Mouse (Mus musculus) gastrocnemius, adult 2 months (tissue): ENCODE results near the gene Car11. TPM values are rescaled to one million over a fixed set of nuclear protein-coding genes. Genes with fewer than 3 reads are reported as not detected.

Experiments
- DNase-seq: peaks from one replicate; pipeline ENCODE4 v3.0.0; 2022
- H3K27ac ChIP-seq: fragments of 200-600 bp; 2 replicates; pipeline ENCODE4 v1.8.1; 2022; ENCODE audit warnings: mild to moderate bottlenecking
- H3K4me3 ChIP-seq: fragments of 200-600 bp; 2 replicates; pipeline ENCODE4 v1.8.1; 2022; ENCODE audit warnings: mild to moderate bottlenecking, moderate library complexity
- CTCF ChIP-seq: fragments of 200-600 bp; IDR thresholded peaks from 2 replicates; pipeline ENCODE4 v1.8.1; 2022; ENCODE audit warnings: antibody characterized with exemption, mild to moderate bottlenecking, moderate library complexity
- intact Hi-C: fragments of 180-260 bp; cut with DNase I; formaldehyde crosslinking; loops from one replicate; pipeline ENCODE4 v1.15.1; 2025
- total RNA-seq, 2 experiments: library from RNA; stranded (reverse); gene quantifications; 2 replicates each; pipeline ENCODE4 v1.2.3; 2021

Car11 gene
- total RNA-seq, 2 experiments from 2014 or later = 7.7 to 16.4 TPM

- intact Hi-C loops = no loop called here
- Histone ChIP-seq H3K27ac (peak overlapping the region; percentile 79), H3K4me3 (no peak overlapping the region)
- no peak for TF ChIP-seq CTCF
- peak; percentile 42 for DNase-seq
Measured at GRCm38 (mm10) chr7:45721642-45722347, 22.2 kb downstream of the Car11 start.

DNA sequence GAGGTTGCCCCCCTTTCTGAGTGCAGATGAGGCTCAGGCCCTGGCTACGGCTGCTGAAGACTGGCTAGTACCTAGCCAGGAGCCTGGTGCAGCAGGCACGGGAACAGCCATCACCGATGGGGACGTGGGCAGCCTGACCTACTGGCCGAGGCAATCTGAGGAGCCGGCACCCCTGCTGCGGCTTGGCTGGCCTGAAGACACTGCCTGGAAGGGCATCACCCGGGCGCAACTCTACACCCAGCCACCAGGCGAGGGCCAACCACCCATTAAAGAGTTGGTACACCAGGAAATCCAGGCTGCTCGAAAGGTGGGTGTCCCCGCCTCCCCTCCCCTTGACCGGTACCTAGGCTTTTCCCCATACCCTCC is 22.7 kb downstream of the Car11 start:
- peak; percentile 81 for DNase-seq
- H3K4me3 ChIP-seq = no peak overlapping the region
- intact Hi-C loops = no loop called here
- TF ChIP-seq CTCF = peak; percentile 20; the same call in 1 of the 2 replicates
- peak overlapping the region; percentile 79 for H3K27ac ChIP-seq

- no peak for TF ChIP-seq CTCF
- Histone ChIP-seq H3K4me3 (no peak overlapping the region), H3K27ac (no peak overlapping the region)
- intact Hi-C loops = no loop called here
- DNase-seq = no peak
Measured at GRCm38 (mm10) chr7:45723301-45723700, 23.7 kb downstream of the Car11 start.

GRCm38 (mm10) chr7:45723781-45724180 is 24.1 kb downstream of the Car11 start:
- no peak for TF ChIP-seq CTCF
- H3K27ac ChIP-seq = no peak overlapping the region
- no peak for DNase-seq
- intact Hi-C loops = no loop called here
- no peak overlapping the region for H3K4me3 ChIP-seq

GRCm38 (mm10) chr7:45725151-45725550 is 25.5 kb downstream of the Car11 start:
- no peak overlapping the region for H3K4me3 ChIP-seq
- no peak overlapping the region for H3K27ac ChIP-seq
- DNase-seq = no peak
- intact Hi-C loops = no loop called here
- no peak for TF ChIP-seq CTCF

GRCm38 (mm10) chr7:45725713-45726112 is 26.1 kb downstream of the Car11 start, which contains the start of gene Spaca4:
Gene Spaca4, minus strand, starts transcription at chr7:45725813.
- Histone ChIP-seq H3K27ac (no peak within 1 kb of the TSS), H3K4me3 (no peak within 1 kb of the TSS)
- TF ChIP-seq CTCF = no peak
- DNase-seq = no peak
- intact Hi-C loops = no loop called here

- H3K4me3 ChIP-seq = no peak overlapping the region
- intact Hi-C loops = no loop called here
- TF ChIP-seq CTCF = no peak
- H3K27ac ChIP-seq = no peak overlapping the region
- no peak for DNase-seq
Measured at GRCm38 (mm10) chr7:45726419-45726818, 26.8 kb downstream of the Car11 start.

DNA sequence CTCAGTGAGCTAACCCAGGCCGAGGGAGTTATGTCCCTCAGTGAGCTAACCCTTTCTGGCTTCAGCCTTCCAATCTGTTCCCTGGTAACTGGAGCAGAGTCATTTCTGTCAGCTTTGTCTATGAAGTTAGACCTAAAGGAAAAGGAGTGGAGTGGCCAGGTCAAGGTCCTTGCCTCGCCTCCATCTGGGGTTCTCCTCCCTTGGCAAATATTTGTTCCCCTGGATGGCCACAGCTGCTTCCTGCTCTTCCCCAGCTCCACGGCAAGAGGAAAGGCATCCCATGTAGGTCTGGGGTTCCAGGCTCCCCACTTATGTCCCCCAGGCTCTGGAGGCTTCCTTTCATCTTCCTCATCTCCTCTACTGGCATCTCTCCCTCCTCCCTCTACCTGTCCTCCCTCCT is 28.0 kb downstream of the Car11 start:
- TF ChIP-seq CTCF = no peak
- no peak for DNase-seq
- Histone ChIP-seq H3K27ac (no peak overlapping the region), H3K4me3 (no peak overlapping the region)
- intact Hi-C loops = no loop called here

- intact Hi-C loops = no loop called here
Measured at GRCm38 (mm10) chr7:45730727-45731431, 31.2 kb downstream of the Car11 start.

DNA sequence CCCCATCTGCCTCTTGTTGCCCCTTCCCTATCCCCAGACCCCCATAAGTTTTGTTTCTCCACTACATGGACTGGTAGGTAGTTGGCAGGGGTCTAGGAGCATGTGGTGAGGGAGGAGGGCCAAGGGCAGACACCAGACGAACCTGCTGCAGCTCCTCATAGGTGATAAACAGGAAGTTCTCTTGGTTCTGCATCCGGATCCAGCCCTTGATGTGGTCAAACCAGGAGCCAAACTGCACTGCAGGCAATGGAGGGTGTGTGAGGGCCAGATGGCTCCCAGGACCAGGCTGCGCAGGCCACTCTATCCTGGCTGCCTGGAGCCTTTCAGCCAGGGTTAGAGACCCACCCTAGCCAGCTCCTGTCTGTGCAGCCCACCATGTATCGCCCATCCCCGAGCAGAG is 33.8 kb downstream of the Car11 start:
- no peak overlapping the region for H3K27ac ChIP-seq
- no peak for TF ChIP-seq CTCF
- no peak for DNase-seq
- no peak overlapping the region for H3K4me3 ChIP-seq
- intact Hi-C loops = no loop called here

More at GRCm38 (mm10) chr7:45730727-45731431, 31.2 kb downstream of the Car11 start:
- Histone ChIP-seq H3K27ac (no peak overlapping the region), H3K4me3 (no peak overlapping the region)
- peak; percentile 38 for DNase-seq
- TF ChIP-seq CTCF = peak; percentile 14; the same call in 1 of the 2 replicates

GRCm38 (mm10) chr7:45739162-45739763 is 39.6 kb downstream of the Car11 start:
- peak; percentile 82 for DNase-seq
- intact Hi-C loops = loop anchor here (1.0 to 5.0 kb wide), 2 partner anchors 62 to 198 kb away; no protein-coding TSS in a partner anchor
- Histone ChIP-seq H3K4me3 (peak overlapping the region; percentile 19; the same call in 1 of the 2 replicates), H3K27ac (no peak overlapping the region)
- peak; percentile 84 for TF ChIP-seq CTCF

- Histone ChIP-seq H3K4me3 (peak overlapping the region; percentile 19; the same call in 1 of the 2 replicates), H3K27ac (no peak overlapping the region)
- no peak for DNase-seq
- intact Hi-C loops = loop anchor here (1.0 to 5.0 kb wide), 3 partner anchors 61 to 272 kb away; no protein-coding TSS in a partner anchor
- TF ChIP-seq CTCF = no peak
Measured at GRCm38 (mm10) chr7:45739820-45740219, 40.2 kb downstream of the Car11 start.

DNA sequence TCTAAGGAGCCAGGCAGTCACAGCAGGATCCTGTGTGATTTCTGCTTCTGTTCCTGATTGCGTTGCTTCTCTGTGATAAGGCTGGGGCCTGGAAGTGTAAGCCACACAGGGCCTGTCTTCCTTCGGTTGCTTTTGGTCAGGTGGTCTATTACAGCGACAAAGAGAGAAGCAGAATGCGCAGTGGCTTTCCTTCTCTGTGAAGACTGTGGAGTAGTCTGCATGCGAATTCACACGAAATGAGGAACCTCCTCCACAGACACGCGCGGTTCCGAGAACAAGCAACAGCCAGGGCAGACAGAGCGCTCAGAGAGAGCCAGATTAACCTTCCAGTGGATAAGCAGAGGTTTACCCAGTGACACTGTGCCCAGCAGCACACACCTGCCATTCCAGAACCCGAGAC is 41.7 kb downstream of the Car11 start:
- no peak for TF ChIP-seq CTCF
- DNase-seq = no peak
- no peak overlapping the region for H3K4me3 ChIP-seq
- no peak overlapping the region for H3K27ac ChIP-seq
- intact Hi-C loops = loop anchor here (5.0 kb wide), 1 partner anchor 271 kb away; no protein-coding TSS in a partner anchor
